Mouse (Mus musculus) lung, adult 2 months (tissue): ENCODE measurements at regions not wholly inside any gene's neighbourhood (a gene's known extent, or its start where the extent isn't known, plus 50 kb on each side); places are given as distances from the start of the nearest gene placed in this dataset.

Experiments
- CTCF ChIP-seq: fragments of 200-500 bp; IDR thresholded peaks from 2 replicates; pipeline ENCODE4 v1.5.1; 2011; ENCODE audit warnings: mild to moderate bottlenecking, low read length, control low read depth; ENCODE audit not compliant: insufficient read depth
- POLR2A ChIP-seq: fragments of 200-500 bp; IDR thresholded peaks from 2 replicates; pipeline ENCODE4 v1.6.1; 2011; ENCODE audit warnings: low read depth, mild to moderate bottlenecking, control low read depth, low read length, borderline replicate concordance; ENCODE audit errors: extremely low read depth

GRCm38 (mm10) chr3:21644086-21644485 is 432.4 kb upstream of the Tbl1xr1 start:
- TF ChIP-seq POLR2A (no peak), CTCF (no peak)
